Mouse (Mus musculus): Measurements from ENCODE around the gene Flad1. TPM values are rescaled to one million over a fixed set of nuclear protein-coding genes. Genes with fewer than 3 reads are reported as not detected.
A peak's percentile ranks its signal among the peaks of the same experiment; 100 is the strongest.

Gene Flad1
- polyA plus RNA-seq, 1 experiment from 2014 or later: 28.8 TPM

- Histone ChIP-seq H3K36me3 (ENCODE audit: insufficient read depth, low read length) (peaks cover 26% of the 10 kb centered on the region), H3K4me3 (replicated peaks; ENCODE audit: low read depth, low read length) (no peak overlapping the region), H3K27ac (no peak overlapping the region), H3K9me3 (replicated peaks; ENCODE audit: low read length) (no peaks in the 10 kb centered on the region), H3K4me2 (ENCODE audit: low read length) (no peak overlapping the region), H3K27me3 (ENCODE audit: insufficient read depth, low read length) (no peaks in the 10 kb centered on the region), H3K4me1 (replicated peaks; ENCODE audit: insufficient read depth, low read length) (no peaks in the 10 kb centered on the region), H3K9ac (ENCODE audit: low read depth, low read length) (no peak overlapping the region)
- WGBS: 85% methylated on average over 7 of the region's 7 CpGs
- ATAC-seq (replicated peaks; ENCODE audit: low FRiP score, low read depth) (no peak), DNase-seq (ENCODE audit: low spot score) (no peak)
- TF ChIP-seq CTCF (IDR thresholded peaks at IDR 0.05; ENCODE audit: low read depth): no peak
Observed at GRCm38 (mm10) chr3:89401329-89401728, 10.3 kb downstream of the Flad1 start.

GRCm38 (mm10) chr3:89396654-89397005 lies 15.0 kb downstream of the Flad1 start:
- DNase-seq (ENCODE audit: low spot score): no peak
- Histone ChIP-seq H3K4me3 (replicated peaks; ENCODE audit: low read depth, low read length) (peak overlapping the region; percentile 51; the same call in 1 of the 2 replicates), H3K4me1 (replicated peaks; ENCODE audit: insufficient read depth, low read length) (peaks cover 11% of the 10 kb centered on the region), H3K27ac (no peak overlapping the region), H3K4me2 (ENCODE audit: low read length) (peak overlapping the region; percentile 99), H3K9ac (ENCODE audit: low read depth, low read length) (peak overlapping the region; percentile 58; the same call in 1 of the 2 replicates), H3K9me3 (replicated peaks; ENCODE audit: low read length) (no peaks in the 10 kb centered on the region), H3K36me3 (ENCODE audit: insufficient read depth, low read length) (0 out of 2 replicates have a peak, but pooled peaks cover 3% of the 10 kb centered on the region), H3K27me3 (ENCODE audit: insufficient read depth, low read length) (no peaks in the 10 kb centered on the region)
- 4% methylated on average over 4 of the region's 4 CpGs for WGBS
- ATAC-seq (replicated peaks; ENCODE audit: low FRiP score, low read depth): no peak
- TF ChIP-seq CTCF (IDR thresholded peaks at IDR 0.05; ENCODE audit: low read depth): no peak

GRCm38 (mm10) chr3:89395806-89396653 lies 15.6 kb downstream of the Flad1 start:
- WGBS: under 1% methylated on average over 41 of the region's 44 CpGs
- H3K4me1 ChIP-seq (replicated peaks; ENCODE audit: insufficient read depth, low read length): peaks cover 17% of the 10 kb centered on the region
- no peak for ATAC-seq (replicated peaks; ENCODE audit: low FRiP score, low read depth)

DNA sequence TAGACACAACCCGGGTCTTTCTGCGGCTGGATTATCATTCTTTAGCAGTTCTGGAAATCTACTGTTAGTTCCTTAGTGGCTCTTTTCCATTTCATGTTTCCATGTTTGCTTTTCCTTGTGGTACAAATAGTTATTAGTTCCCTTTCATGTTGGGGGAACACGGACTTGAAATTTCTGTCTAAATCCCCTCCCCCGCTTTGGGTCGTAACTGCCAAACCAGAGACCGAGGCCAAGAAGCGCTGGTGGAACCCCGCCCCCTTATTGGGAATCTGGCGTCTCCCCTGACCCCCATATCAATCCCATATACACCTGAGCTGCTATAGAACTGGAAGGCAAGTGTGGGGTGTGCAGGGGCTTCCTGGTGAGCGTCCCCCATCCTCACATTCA lies 16.3 kb downstream of the Flad1 start:
- no peaks in the 10 kb centered on the region for H3K36me3 ChIP-seq (ENCODE audit: insufficient read depth, low read length)
- H3K27ac ChIP-seq: peak overlapping the region; percentile 91
- no peak for DNase-seq (ENCODE audit: low spot score)
- 4% methylated on average over 10 of the region's 10 CpGs for WGBS
- ATAC-seq (replicated peaks; ENCODE audit: low FRiP score, low read depth): no peak
- peaks cover 22% of the 10 kb centered on the region for H3K4me1 ChIP-seq (replicated peaks; ENCODE audit: insufficient read depth, low read length)
- peak overlapping the region; percentile 58 for H3K9ac ChIP-seq (ENCODE audit: low read depth, low read length)
- TF ChIP-seq CTCF (IDR thresholded peaks at IDR 0.05; ENCODE audit: low read depth): no peak
- peak overlapping the region; percentile 51 for H3K4me3 ChIP-seq (replicated peaks; ENCODE audit: low read depth, low read length)
- peak overlapping the region; percentile 99 for H3K4me2 ChIP-seq (ENCODE audit: low read length)
- no peaks in the 10 kb centered on the region for H3K27me3 ChIP-seq (ENCODE audit: insufficient read depth, low read length)
- H3K9me3 ChIP-seq (replicated peaks; ENCODE audit: low read length): no peaks in the 10 kb centered on the region

More at GRCm38 (mm10) chr3:89395806-89396653, 15.6 kb downstream of the Flad1 start:
- Histone ChIP-seq H3K36me3 (ENCODE audit: insufficient read depth, low read length) (no peaks in the 10 kb centered on the region), H3K27ac (peak overlapping the region; percentile 91), H3K27me3 (ENCODE audit: insufficient read depth, low read length) (no peaks in the 10 kb centered on the region), H3K9me3 (replicated peaks; ENCODE audit: low read length) (no peaks in the 10 kb centered on the region), H3K4me3 (replicated peaks; ENCODE audit: low read depth, low read length) (peak overlapping the region; percentile 51), H3K9ac (ENCODE audit: low read depth, low read length) (peak overlapping the region; percentile 58), H3K4me2 (ENCODE audit: low read length) (peak overlapping the region; percentile 99)
- DNase-seq (ENCODE audit: low spot score): peak; percentile 93
- TF ChIP-seq CTCF (IDR thresholded peaks at IDR 0.05; ENCODE audit: low read depth): peak; percentile 94

GRCm38 (mm10) chr3:89394894-89395256 lies 16.8 kb downstream of the Flad1 start:
- Histone ChIP-seq H3K9me3 (replicated peaks; ENCODE audit: low read length) (no peaks in the 10 kb centered on the region), H3K4me2 (ENCODE audit: low read length) (peak overlapping the region; percentile 99), H3K4me3 (replicated peaks; ENCODE audit: low read depth, low read length) (peak overlapping the region; percentile 51), H3K27ac (peak overlapping the region; percentile 91), H3K36me3 (ENCODE audit: insufficient read depth, low read length) (no peaks in the 10 kb centered on the region), H3K27me3 (ENCODE audit: insufficient read depth, low read length) (no peaks in the 10 kb centered on the region), H3K9ac (ENCODE audit: low read depth, low read length) (peak overlapping the region; percentile 58), H3K4me1 (replicated peaks; ENCODE audit: insufficient read depth, low read length) (peaks cover 26% of the 10 kb centered on the region)
- TF ChIP-seq CTCF (IDR thresholded peaks at IDR 0.05; ENCODE audit: low read depth): no peak
- under 1% methylated on average over 12 of the region's 12 CpGs for WGBS
- DNase-seq (ENCODE audit: low spot score) (peak; percentile 97), ATAC-seq (replicated peaks; ENCODE audit: low FRiP score, low read depth) (peak; percentile 15)

- DNase-seq (ENCODE audit: low spot score) (peak; percentile 81), ATAC-seq (replicated peaks; ENCODE audit: low FRiP score, low read depth) (peak; percentile 69)
- H3K4me2 ChIP-seq (ENCODE audit: low read length): peak within 1 kb of the TSS; percentile 99
- H3K36me3 ChIP-seq (ENCODE audit: insufficient read depth, low read length): no peaks in the 10 kb centered on the region
- H3K9ac ChIP-seq (ENCODE audit: low read depth, low read length): peak within 1 kb of the TSS; percentile 58
- under 1% methylated on average over 39 of the region's 42 CpGs for WGBS
- H3K27ac ChIP-seq: peak within 1 kb of the TSS; percentile 91
- H3K9me3 ChIP-seq (replicated peaks; ENCODE audit: low read length): no peaks in the 10 kb centered on the region
- H3K4me1 ChIP-seq (replicated peaks; ENCODE audit: insufficient read depth, low read length): peaks cover 26% of the 10 kb centered on the region
- peak within 1 kb of the TSS; percentile 51 for H3K4me3 ChIP-seq (replicated peaks; ENCODE audit: low read depth, low read length)
- H3K27me3 ChIP-seq (ENCODE audit: insufficient read depth, low read length): no peaks in the 10 kb centered on the region
- TF ChIP-seq CTCF (IDR thresholded peaks at IDR 0.05; ENCODE audit: low read depth): peak; percentile 47
Observed at GRCm38 (mm10) chr3:89394006-89394893, 17.4 kb downstream of the Flad1 start, which contains the start of gene Zbtb7b. TSS of gene Zbtb7b (minus strand) at chr3:89394776.

Data from kidney, postnatal 0 days (tissue).